Mouse (Mus musculus): ENCODE measurements around the gene Gstp1.
A peak's percentile ranks its signal among the peaks of the same experiment; 100 is the strongest.
"Not testable (repeated sequence)": the region's sequence is repeated elsewhere in the genome, so short reads cannot be mapped to it uniquely, and the experiment has no call there.

Gene Gstp1

GRCm38 (mm10) chr19:4037788-4038232 lies at the start of gene Gstp1:
Gene Gstp1, minus strand, starts transcription at chr19:4037985.
- peak; percentile 90 to 94 for DNase-seq

- no peak for DNase-seq
Measured at GRCm38 (mm10) chr19:4087090-4087489, 49.3 kb upstream of the Gstp1 start.

- DNase-seq = no peak
Measured at GRCm38 (mm10) chr19:4086156-4086555, 48.4 kb upstream of the Gstp1 start.

GRCm38 (mm10) chr19:4084984-4085383 lies 47.2 kb upstream of the Gstp1 start:
- DNase-seq = peak; percentile 44 to 58

GRCm38 (mm10) chr19:4083826-4084225 lies 46.0 kb upstream of the Gstp1 start:
- no peak for DNase-seq

GRCm38 (mm10) chr19:4083316-4083715 lies 45.5 kb upstream of the Gstp1 start:
- no peak for DNase-seq

GRCm38 (mm10) chr19:4082219-4082965 lies 44.6 kb upstream of the Gstp1 start:
- DNase-seq = no peak

GRCm38 (mm10) chr19:4081394-4081793 lies 43.6 kb upstream of the Gstp1 start, which contains the start of gene Cabp2:
Gene Cabp2, plus strand, starts transcription at chr19:4081578.
- DNase-seq = no peak

GRCm38 (mm10) chr19:4080511-4081009 lies 42.8 kb upstream of the Gstp1 start:
- DNase-seq = peak in 1 of 2 experiments; percentile 68

- peak in 1 of 2 experiments; percentile 57 for DNase-seq
Measured at GRCm38 (mm10) chr19:4079594-4079993, 41.8 kb upstream of the Gstp1 start.

- DNase-seq = peak; percentile 58 to 65
Measured at GRCm38 (mm10) chr19:4075531-4075930, 37.7 kb upstream of the Gstp1 start.

GRCm38 (mm10) chr19:4072706-4073424 lies 35.1 kb upstream of the Gstp1 start:
- DNase-seq = peak; percentile 44 to 48

GRCm38 (mm10) chr19:4071406-4071805 lies 33.6 kb upstream of the Gstp1 start:
- DNase-seq = peak in 1 of 2 experiments; percentile 59

GRCm38 (mm10) chr19:4070756-4071155 lies 33.0 kb upstream of the Gstp1 start:
- DNase-seq = no peak

- peak in 1 of 2 experiments; percentile 54 for DNase-seq
Measured at GRCm38 (mm10) chr19:4070311-4070710, 32.5 kb upstream of the Gstp1 start.

- no peak for DNase-seq
Measured at GRCm38 (mm10) chr19:4068717-4069410, 31.1 kb upstream of the Gstp1 start.

- not testable (repeated sequence) for DNase-seq
Measured at GRCm38 (mm10) chr19:4068242-4068641, 30.5 kb upstream of the Gstp1 start.

- no peak for DNase-seq
Measured at GRCm38 (mm10) chr19:4066877-4067276, 29.1 kb upstream of the Gstp1 start.

- DNase-seq = peak in 1 of 2 experiments; percentile 44
Measured at GRCm38 (mm10) chr19:4066280-4066679, 28.5 kb upstream of the Gstp1 start.

GRCm38 (mm10) chr19:4064501-4064900 lies 26.7 kb upstream of the Gstp1 start:
- DNase-seq = not testable (repeated sequence)

GRCm38 (mm10) chr19:4063357-4063756 lies 25.6 kb upstream of the Gstp1 start:
- DNase-seq = not testable (repeated sequence)

GRCm38 (mm10) chr19:4060899-4061465 lies 23.2 kb upstream of the Gstp1 start:
- no peak for DNase-seq

Measured in kidney, postnatal 36 days (tissue).